Mouse (Mus musculus) forebrain, embryonic 15.5 days (tissue): ENCODE results near the gene Tlr5. TPM values are rescaled to one million over a fixed set of nuclear protein-coding genes. Genes with fewer than 3 reads are reported as not detected.

Experiments used
- ATAC-seq: fragments of 200-750 bp; cut with Nextera tagmentation; replicated peaks from 2 replicates; pipeline ENCODE4 v1.8.0; 2017; ENCODE audit warnings: mild to moderate bottlenecking, moderate TSS enrichment, moderate library complexity
- H3K27ac ChIP-seq: fragments of 300-500 bp; sonication (generic); replicated peaks from 2 replicates; pipeline ENCODE4 v1.5.1; 2015; ENCODE audit warnings: mild to moderate bottlenecking, inconsistent platforms
- H3K27me3 ChIP-seq: fragments of 300-500 bp; sonication (generic); 2 replicates; pipeline ENCODE4 v1.6.1; 2015; ENCODE audit warnings: inconsistent platforms
- H3K36me3 ChIP-seq: fragments of 300-500 bp; sonication (generic); 2 replicates; pipeline ENCODE4 v1.6.1; 2015; ENCODE audit warnings: mild to moderate bottlenecking, inconsistent platforms
- H3K4me1 ChIP-seq: fragments of 300-500 bp; sonication (generic); 2 replicates; pipeline ENCODE4 v1.6.1; 2015; ENCODE audit warnings: inconsistent platforms
- H3K4me2 ChIP-seq: fragments of 300-500 bp; sonication (generic); replicated peaks from 2 replicates; pipeline ENCODE4 v1.6.1; 2015; ENCODE audit warnings: mild to moderate bottlenecking, inconsistent platforms
- H3K4me3 ChIP-seq: fragments of 300-500 bp; sonication (generic); 2 replicates; pipeline ENCODE4 v1.5.1; 2015; ENCODE audit warnings: mild to moderate bottlenecking, inconsistent platforms
- H3K9ac ChIP-seq: fragments of 300-500 bp; sonication (generic); replicated peaks from 2 replicates; pipeline ENCODE4 v1.6.1; 2015; ENCODE audit warnings: mild to moderate bottlenecking, inconsistent platforms
- H3K9me3 ChIP-seq: fragments of 300-500 bp; sonication (generic); 2 replicates; pipeline ENCODE4 v1.6.1; 2016; ENCODE audit warnings: inconsistent platforms
- WGBS: fragments of 180-500 bp; shearing (Covaris S2); methylation state at CpG from one replicate; pipeline ENCODE4 v1.1.7; 2015; ENCODE audit warnings: mixed read lengths; 5-methylcytosine and 5-hydroxymethylcytosine counted together
- polyA plus RNA-seq: library from polyadenylated mRNA; unstranded; fragments of >200 nt; fragmentation: Nextera tagmentation; extraction: Ambion mirVana; gene quantifications from 2 replicates; pipeline ENCODE4 v1.2.1, GENCODE M21; 2015

Gene Tlr5
- polyA plus RNA-seq, 1 experiment from 2014 or later: 0.14 TPM

DNA sequence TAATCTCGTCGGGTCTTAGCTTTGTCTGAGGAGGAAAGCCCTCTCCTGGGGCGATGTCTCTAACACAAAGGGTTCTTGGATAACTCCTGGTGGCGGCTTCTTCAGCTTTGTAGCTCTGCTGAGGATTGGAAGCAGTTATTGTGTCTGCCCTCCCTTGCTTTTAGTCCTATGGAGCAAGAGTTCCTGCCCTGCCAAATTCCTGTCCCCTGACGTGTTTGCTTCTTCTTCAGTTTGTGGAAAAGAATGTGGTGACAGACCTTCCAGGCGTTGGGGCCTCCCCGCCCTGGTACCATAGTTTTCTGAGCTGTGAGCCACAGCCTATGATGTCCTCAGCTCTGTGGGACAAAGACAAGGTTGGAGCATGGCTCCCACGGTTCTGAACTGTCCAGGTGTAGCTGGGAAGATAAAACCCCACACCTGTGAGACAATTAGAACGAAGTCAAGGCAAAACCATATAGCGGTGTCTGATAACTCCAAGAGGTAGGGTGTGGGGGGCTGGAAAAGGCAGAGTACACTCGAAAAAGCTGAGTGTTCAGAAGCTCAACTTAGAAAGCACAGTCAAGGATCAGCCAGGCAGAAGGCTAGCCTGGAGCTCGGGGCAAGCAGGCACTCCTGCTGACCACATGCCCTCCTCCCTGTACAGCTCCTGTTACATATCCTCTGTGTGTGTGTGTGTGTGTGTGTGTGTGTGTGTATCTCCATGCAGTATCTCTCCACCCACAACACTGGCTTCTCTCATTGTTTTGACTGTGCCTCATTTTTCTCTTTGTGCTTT, 1.8 kb downstream of the Tlr5 start:
- no peak overlapping the region for H3K4me2 ChIP-seq
- no peak overlapping the region for H3K9ac ChIP-seq
- WGBS: 62% methylated on average over 12 of the region's 12 CpGs
- H3K27me3 ChIP-seq: peaks cover 2% of the 10 kb centered on the region; the same call in 1 of the 2 replicates
- H3K4me1 ChIP-seq: peaks cover 36% of the 10 kb centered on the region
- H3K27ac ChIP-seq: no peak overlapping the region
- no peaks in the 10 kb centered on the region for H3K9me3 ChIP-seq
- no peak for ATAC-seq
- no peak overlapping the region for H3K4me3 ChIP-seq
- H3K36me3 ChIP-seq: no peaks in the 10 kb centered on the region

DNA sequence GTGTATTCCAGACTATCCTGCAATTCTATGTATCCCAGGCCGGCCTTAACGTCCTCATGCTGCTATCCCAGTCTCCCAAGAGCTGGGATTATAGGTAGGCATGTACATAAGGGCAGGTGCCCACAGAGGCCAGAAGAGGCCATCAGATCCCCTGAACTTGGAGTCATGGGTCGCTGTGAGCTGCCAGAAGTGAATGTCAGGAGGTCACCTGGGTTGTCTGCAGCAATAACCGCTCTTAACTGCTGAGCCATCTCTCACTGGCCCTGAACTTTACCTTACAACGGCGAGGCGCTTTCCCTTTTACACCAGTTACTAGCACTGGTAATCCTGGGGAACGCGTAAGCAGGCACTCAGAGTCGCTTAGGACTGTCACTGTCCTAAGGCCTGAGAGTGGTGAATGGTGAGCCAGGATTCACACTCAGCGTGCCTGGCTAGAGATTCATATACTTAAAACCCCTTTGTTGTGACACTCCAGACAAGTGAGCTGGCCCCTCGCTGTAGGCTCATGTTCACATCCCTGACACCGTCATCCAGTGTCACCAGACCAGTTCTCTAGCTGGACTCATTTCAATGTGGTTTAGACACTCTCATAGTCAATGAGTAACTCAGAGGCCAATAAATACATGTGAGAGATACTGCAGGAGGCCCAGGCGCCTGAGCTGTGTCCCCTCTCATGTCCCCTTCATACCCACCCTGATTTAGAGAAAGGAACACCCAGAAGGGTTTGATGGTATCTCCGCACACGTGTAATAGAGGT, 2.6 kb downstream of the Tlr5 start:
- H3K27me3 ChIP-seq: peaks cover 4% of the 10 kb centered on the region; the same call in 1 of the 2 replicates
- ATAC-seq: no peak
- H3K9ac ChIP-seq: no peak overlapping the region
- no peaks in the 10 kb centered on the region for H3K36me3 ChIP-seq
- 83% methylated on average over 16 of the region's 16 CpGs for WGBS
- H3K9me3 ChIP-seq: no peaks in the 10 kb centered on the region
- peaks cover 36% of the 10 kb centered on the region for H3K4me1 ChIP-seq
- no peak overlapping the region for H3K27ac ChIP-seq
- no peak overlapping the region for H3K4me2 ChIP-seq
- no peak overlapping the region for H3K4me3 ChIP-seq

DNA sequence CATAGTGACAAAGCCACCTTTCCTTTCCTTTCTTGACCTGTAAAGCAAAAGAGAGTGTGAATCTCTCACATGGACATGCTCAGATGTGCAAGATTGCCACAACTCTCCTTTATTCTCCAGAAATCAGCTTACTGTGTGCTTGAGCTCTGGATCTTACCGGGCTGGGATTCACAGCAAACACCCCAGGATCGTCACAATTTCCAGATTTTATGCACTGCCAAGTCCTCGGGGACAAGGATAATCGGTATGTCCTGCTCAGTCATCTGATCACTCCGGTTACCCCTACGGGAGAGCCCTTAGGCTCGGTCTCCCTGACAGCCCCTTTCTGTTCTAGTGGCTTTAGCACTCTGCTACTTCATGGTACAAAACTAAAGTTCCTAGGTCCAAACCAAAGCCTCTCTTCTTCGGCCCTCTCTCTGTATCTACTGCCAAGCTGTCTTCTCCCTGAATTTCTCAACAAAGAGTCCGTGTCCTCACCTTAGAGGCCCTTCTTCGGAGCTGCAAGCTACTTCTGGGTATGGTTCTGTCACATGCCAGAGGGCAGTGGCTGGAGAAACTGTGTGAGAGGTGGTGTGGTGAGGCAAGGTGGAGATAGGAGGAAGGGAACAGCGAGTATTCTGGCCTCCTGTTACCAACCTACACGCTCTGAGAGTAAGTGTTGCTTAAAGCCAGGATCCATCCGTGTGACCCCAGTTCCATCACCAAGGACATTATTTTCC, 3.4 kb downstream of the Tlr5 start:
- no peak for ATAC-seq
- WGBS: 85% methylated on average over 13 of the region's 13 CpGs
- Histone ChIP-seq H3K4me3 (no peak overlapping the region), H3K27me3 (peaks cover 4% of the 10 kb centered on the region; the same call in 1 of the 2 replicates), H3K9ac (no peak overlapping the region), H3K27ac (no peak overlapping the region), H3K9me3 (no peaks in the 10 kb centered on the region), H3K36me3 (no peaks in the 10 kb centered on the region), H3K4me1 (peaks cover 33% of the 10 kb centered on the region), H3K4me2 (no peak overlapping the region)

DNA sequence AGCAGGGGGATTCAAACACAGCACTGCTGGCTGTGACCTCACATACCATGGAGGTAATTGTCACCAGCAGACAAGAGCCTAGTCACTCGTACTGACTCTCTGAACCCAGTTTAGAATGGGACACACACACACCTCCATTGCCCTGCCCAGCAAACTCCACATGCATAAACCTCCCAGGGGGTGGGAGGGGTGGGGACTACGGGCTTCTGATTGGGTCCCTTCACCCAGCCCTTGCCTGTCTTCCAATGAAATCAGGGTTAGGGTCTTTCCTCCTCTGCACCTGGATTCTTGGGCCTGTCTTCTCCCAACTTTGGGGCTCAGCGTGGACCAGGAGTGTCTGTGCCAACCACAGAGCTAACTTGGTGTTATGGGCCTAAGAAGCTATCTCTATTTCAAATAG, 4.2 kb downstream of the Tlr5 start:
- ATAC-seq: no peak
- H3K9ac ChIP-seq: no peak overlapping the region
- peaks cover 4% of the 10 kb centered on the region; the same call in 1 of the 2 replicates for H3K27me3 ChIP-seq
- H3K4me3 ChIP-seq: no peak overlapping the region
- 38% methylated on average over 3 of the region's 3 CpGs for WGBS
- H3K4me1 ChIP-seq: peaks cover 27% of the 10 kb centered on the region
- no peak overlapping the region for H3K27ac ChIP-seq
- H3K36me3 ChIP-seq: no peaks in the 10 kb centered on the region
- peak overlapping the region; percentile 52 for H3K4me2 ChIP-seq
- H3K9me3 ChIP-seq: no peaks in the 10 kb centered on the region

DNA sequence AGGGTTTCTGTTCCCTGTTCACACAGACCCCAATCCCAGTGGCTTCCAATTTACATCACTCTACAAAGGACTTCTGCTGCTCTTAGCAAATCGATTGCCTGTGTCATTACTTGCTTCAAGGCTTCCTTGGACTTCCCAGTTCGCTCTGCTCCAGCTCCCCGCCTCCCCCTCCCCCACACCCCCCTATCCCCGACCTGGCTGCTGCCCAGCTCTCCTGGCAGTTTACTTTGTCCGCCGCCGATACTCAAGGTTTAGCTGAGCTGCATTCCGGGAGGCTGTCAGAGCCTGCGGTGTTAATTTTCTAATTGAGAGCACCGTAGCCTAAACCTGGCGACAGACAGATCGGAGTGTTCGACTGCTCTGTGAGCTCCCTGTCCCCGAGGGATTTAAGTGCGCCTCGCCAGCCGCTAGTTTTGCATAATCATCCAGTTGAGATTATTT, 4.7 kb downstream of the Tlr5 start:
- peak overlapping the region; percentile 52 for H3K4me2 ChIP-seq
- H3K4me3 ChIP-seq: peak overlapping the region; percentile 41
- H3K27me3 ChIP-seq: peaks cover 4% of the 10 kb centered on the region; the same call in 1 of the 2 replicates
- H3K27ac ChIP-seq: peak overlapping the region; percentile 12; the same call in 1 of the 2 replicates
- ATAC-seq: peak; percentile 57
- under 1% methylated on average over 17 of the region's 17 CpGs for WGBS
- no peaks in the 10 kb centered on the region for H3K9me3 ChIP-seq
- H3K4me1 ChIP-seq: peaks cover 29% of the 10 kb centered on the region
- H3K36me3 ChIP-seq: no peaks in the 10 kb centered on the region
- peak overlapping the region; percentile 23 for H3K9ac ChIP-seq

DNA sequence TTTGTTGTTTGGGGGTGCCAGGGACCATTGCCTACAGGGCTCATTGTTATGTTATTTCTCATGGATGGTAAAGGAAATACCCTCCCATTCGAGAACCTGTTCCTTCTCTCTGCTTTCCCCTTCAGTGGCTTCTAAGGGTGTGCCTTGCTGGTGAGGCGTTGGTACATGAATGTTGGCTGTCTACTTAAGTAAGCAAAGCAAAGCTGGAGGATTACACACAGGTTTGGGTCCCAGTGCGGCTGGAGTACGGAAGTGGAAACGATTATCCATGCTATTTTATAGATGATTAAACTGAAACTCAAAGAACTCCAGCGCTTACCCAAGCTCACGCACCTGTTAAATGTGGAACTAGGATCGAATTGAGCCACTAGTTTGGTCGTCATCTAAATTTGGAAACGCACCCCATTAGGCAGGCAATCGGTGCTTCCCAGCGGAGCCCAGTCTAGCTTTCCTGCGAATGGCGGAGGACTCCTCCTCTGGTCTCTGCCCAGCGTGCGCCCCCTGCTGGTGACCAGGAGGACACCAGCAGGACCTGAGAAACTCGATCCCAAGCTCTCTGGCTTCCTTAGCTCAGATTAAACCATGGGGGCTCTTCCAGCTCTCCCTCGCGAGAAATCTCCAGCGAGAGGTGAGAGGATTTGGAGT, 5.3 kb downstream of the Tlr5 start:
- peaks cover 29% of the 10 kb centered on the region for H3K4me1 ChIP-seq
- peak overlapping the region; percentile 23; the same call in 1 of the 2 replicates for H3K9ac ChIP-seq
- WGBS: under 1% methylated on average over 20 of the region's 20 CpGs
- peaks cover 4% of the 10 kb centered on the region; the same call in 1 of the 2 replicates for H3K27me3 ChIP-seq
- H3K36me3 ChIP-seq: no peaks in the 10 kb centered on the region
- H3K4me2 ChIP-seq: peak overlapping the region; percentile 52
- peak; percentile 79 for ATAC-seq
- peak overlapping the region; percentile 12; the same call in 1 of the 2 replicates for H3K27ac ChIP-seq
- H3K9me3 ChIP-seq: no peaks in the 10 kb centered on the region
- peak overlapping the region; percentile 41 for H3K4me3 ChIP-seq

DNA sequence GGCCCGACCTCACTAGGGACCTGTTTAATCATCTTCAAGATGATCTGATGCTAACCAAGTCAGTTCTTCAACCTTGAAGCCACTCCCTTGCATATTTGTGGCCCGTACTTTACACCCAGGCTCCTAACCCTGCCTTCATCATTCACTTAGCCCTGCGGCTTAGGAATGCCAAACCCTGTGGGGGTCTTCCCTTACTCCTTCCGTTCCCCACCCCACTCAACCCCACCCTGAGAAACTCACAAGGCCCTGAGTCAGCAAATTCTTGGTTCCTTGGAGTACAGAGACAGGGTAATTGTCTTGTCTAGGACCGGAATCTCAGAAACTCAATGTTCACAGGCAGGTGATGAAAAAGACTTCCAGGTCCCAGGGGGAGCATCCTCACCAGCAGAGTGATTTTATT, 6.5 kb downstream of the Tlr5 start:
- H3K27ac ChIP-seq: no peak overlapping the region
- H3K9me3 ChIP-seq: no peaks in the 10 kb centered on the region
- H3K4me2 ChIP-seq: no peak overlapping the region
- H3K4me1 ChIP-seq: peaks cover 29% of the 10 kb centered on the region
- no peak overlapping the region for H3K9ac ChIP-seq
- 82% methylated on average over 5 of the region's 5 CpGs for WGBS
- no peak for ATAC-seq
- H3K4me3 ChIP-seq: no peak overlapping the region
- peaks cover 4% of the 10 kb centered on the region; the same call in 1 of the 2 replicates for H3K27me3 ChIP-seq
- no peaks in the 10 kb centered on the region for H3K36me3 ChIP-seq

DNA sequence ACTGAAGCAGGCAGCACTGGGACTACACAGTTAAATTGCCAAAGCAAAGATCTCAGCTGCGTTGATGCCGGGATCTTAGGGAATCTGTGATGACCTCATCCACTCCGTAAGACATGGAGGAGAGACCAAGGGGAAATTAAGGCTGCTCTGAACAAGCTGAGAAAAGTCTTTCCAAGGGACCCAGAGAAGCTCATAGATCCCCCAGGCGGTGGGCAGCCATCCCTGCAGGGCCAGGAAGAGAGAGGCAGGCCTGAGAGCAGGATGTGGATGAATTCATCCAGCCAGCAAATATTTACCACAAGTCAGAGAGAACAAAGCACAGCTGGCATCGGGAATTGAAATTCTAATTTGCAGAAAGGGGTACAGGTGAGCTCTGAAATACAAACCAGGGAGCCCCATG, 8.7 kb downstream of the Tlr5 start:
- 31% methylated on average over 5 of the region's 5 CpGs for WGBS
- ATAC-seq: no peak
- H3K4me3 ChIP-seq: no peak overlapping the region
- H3K4me1 ChIP-seq: peaks cover 29% of the 10 kb centered on the region
- no peaks in the 10 kb centered on the region for H3K36me3 ChIP-seq
- H3K4me2 ChIP-seq: no peak overlapping the region
- H3K27ac ChIP-seq: no peak overlapping the region
- H3K27me3 ChIP-seq: peaks cover 4% of the 10 kb centered on the region; the same call in 1 of the 2 replicates
- H3K9me3 ChIP-seq: no peaks in the 10 kb centered on the region
- H3K9ac ChIP-seq: no peak overlapping the region

DNA sequence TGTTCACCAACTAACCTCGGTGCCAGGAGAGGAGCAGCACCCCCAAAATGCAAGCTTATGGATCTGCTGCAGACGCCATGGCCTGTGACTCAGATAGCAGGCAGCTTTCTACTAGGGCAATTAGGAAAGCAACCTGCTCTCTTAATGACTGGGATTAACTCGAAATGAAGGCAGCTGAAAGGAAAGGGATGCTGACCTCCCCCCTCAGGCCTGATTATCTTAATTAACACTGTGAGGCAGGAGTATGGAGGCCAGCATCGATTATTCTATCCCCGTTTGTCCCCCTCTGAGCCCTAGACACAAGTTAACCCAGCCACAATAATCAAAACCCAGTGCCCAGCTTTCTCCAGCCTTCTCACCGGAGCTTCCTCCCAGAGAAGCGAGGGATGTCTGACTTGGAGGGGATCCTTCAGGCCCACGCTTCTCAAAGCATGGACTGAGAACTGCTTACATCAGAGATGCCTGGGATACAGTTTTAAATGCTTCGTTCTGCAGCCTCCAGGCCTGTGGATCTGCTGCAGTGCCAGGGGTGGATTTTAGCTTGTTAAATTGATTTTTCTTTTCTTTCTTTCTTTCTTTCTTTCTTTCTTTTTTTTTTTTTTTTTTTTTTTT, 10.4 kb downstream of the Tlr5 start:
- Histone ChIP-seq H3K36me3 (no peaks in the 10 kb centered on the region), H3K27me3 (peaks cover 4% of the 10 kb centered on the region; the same call in 1 of the 2 replicates), H3K9ac (no peak overlapping the region), H3K4me2 (no peak overlapping the region), H3K9me3 (no peaks in the 10 kb centered on the region), H3K4me3 (no peak overlapping the region), H3K27ac (no peak overlapping the region; the same call in 1 of the 2 replicates), H3K4me1 (peaks cover 18% of the 10 kb centered on the region)
- no peak for ATAC-seq
- WGBS: 14% methylated on average over 9 of the region's 9 CpGs

DNA sequence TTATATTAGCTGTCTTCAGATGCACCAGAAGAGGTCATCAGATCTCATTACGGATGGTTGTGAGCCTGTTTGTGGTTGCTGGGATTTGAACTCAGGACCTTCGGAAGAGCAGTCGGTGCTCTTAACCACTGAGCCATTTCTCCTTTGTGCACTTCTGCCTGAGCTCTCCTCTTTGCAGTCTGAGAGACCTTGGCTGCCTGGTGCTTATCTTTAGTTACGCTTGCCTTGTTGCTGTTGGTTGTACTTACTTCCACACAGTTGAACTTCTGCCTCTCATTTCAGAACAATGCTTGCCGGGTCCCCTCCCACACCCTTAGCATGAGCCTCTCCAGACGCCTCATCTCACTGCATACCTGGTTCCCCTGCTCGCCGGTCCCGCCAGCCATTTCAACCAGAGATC, 14.1 kb downstream of the Tlr5 start:
- Histone ChIP-seq H3K9ac (no peak overlapping the region), H3K36me3 (no peaks in the 10 kb centered on the region), H3K4me3 (no peak overlapping the region), H3K9me3 (no peaks in the 10 kb centered on the region), H3K27ac (no peak overlapping the region), H3K4me2 (no peak overlapping the region), H3K4me1 (peaks cover 14% of the 10 kb centered on the region), H3K27me3 (no peaks in the 10 kb centered on the region)
- ATAC-seq: no peak
- WGBS: 84% methylated on average over 9 of the region's 9 CpGs

DNA sequence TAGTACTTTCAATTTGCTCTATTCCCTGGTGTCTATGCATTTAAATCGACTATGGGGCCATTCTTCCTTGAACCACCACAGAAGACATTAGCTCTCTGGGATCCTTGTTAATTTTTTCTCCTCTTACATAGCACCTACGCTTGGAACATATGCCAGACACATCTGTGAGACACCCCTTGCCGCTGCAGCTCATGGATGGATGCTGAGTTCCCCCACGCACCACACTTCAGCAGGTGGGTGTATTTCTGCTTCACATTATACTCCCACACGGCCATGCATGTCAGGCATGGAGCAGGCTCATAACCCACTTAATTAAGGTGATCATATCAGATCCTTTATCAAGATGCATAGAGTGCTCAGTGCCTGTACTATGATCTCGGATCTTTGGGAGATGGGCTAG, 17.7 kb downstream of the Tlr5 start:
- Histone ChIP-seq H3K9ac (no peak overlapping the region), H3K4me2 (no peak overlapping the region), H3K27me3 (no peaks in the 10 kb centered on the region), H3K27ac (no peak overlapping the region), H3K4me3 (no peak overlapping the region), H3K9me3 (no peaks in the 10 kb centered on the region), H3K36me3 (no peaks in the 10 kb centered on the region), H3K4me1 (no peaks in the 10 kb centered on the region)
- WGBS: 89% methylated on average over 6 of the region's 6 CpGs
- no peak for ATAC-seq
